Mouse (Mus musculus) kidney, postnatal 25 days (tissue): ENCODE measurements around the gene Olfr1321.

ENCODE experiments used
- DNase-seq, 2 experiments: peaks; one replicate each; pipeline ENCODE4 v3.0.0; 2021; ENCODE audit warnings: mixed read lengths in 2 of 2

Olfr1321 gene

GRCm38 (mm10) chrX:49734959-49735358, at the start of gene Olfr1321:
TSS of gene Olfr1321 (minus strand) at chrX:49735059.
- no peak for DNase-seq

- DNase-seq = peak in 1 of 2 experiments; percentile 1
Observed at GRCm38 (mm10) chrX:49770828-49771227, 36.0 kb upstream of the Olfr1321 start.

- no peak for DNase-seq
Observed at GRCm38 (mm10) chrX:49745192-49745591, 10.3 kb upstream of the Olfr1321 start.
